Mouse (Mus musculus) liver, embryonic 15.5 days (tissue): ENCODE results near the gene Gm7168. TPM values are rescaled to one million over a fixed set of nuclear protein-coding genes. Genes with fewer than 3 reads are reported as not detected.
"Not testable (repeated sequence)": the region's sequence is repeated elsewhere in the genome, so short reads cannot be mapped to it uniquely, and the experiment has no call there.

Source experiments
- ATAC-seq: fragments of 200-750 bp; cut with Nextera tagmentation; 2 replicates; pipeline ENCODE4 v1.8.0; 2017; ENCODE audit warnings: moderate number of reproducible peaks, mild to moderate bottlenecking, moderate library complexity; ENCODE audit not compliant: insufficient read depth
- H3K27ac ChIP-seq: fragments of 300-500 bp; sonication (generic); replicated peaks from 2 replicates; pipeline ENCODE4 v1.5.1; 2015; ENCODE audit warnings: mild to moderate bottlenecking, inconsistent platforms
- H3K27me3 ChIP-seq: fragments of 300-500 bp; sonication (generic); 2 replicates; pipeline ENCODE4 v1.6.1; 2015; ENCODE audit warnings: mild to moderate bottlenecking, inconsistent platforms
- H3K36me3 ChIP-seq: fragments of 300-500 bp; sonication (generic); replicated peaks from 2 replicates; pipeline ENCODE4 v1.6.1; 2015; ENCODE audit warnings: moderate library complexity, mild to moderate bottlenecking, inconsistent platforms
- H3K4me1 ChIP-seq: fragments of 300-500 bp; sonication (generic); replicated peaks from 2 replicates; pipeline ENCODE4 v1.6.1; 2015; ENCODE audit warnings: inconsistent platforms
- H3K4me2 ChIP-seq: fragments of 300-500 bp; sonication (generic); 2 replicates; pipeline ENCODE4 v1.6.1; 2015; ENCODE audit warnings: moderate library complexity, mild to moderate bottlenecking, inconsistent platforms
- H3K4me3 ChIP-seq: fragments of 300-500 bp; sonication (generic); replicated peaks from 2 replicates; pipeline ENCODE4 v1.5.1; 2015; ENCODE audit warnings: mild to moderate bottlenecking, inconsistent platforms
- H3K9ac ChIP-seq: fragments of 300-500 bp; sonication (generic); 2 replicates; pipeline ENCODE4 v1.6.1; 2015; ENCODE audit warnings: moderate library complexity, mild to moderate bottlenecking, inconsistent platforms
- H3K9me3 ChIP-seq: fragments of 300-500 bp; sonication (generic); replicated peaks from 2 replicates; pipeline ENCODE4 v1.6.1; 2016; ENCODE audit warnings: inconsistent platforms
- WGBS: fragments of 180-500 bp; shearing (Covaris S2); methylation state at CpG from one replicate; pipeline ENCODE4 v1.1.7; 2015; ENCODE audit warnings: mixed read lengths; ENCODE audit not compliant: insufficient replicate concordance; 5-methylcytosine and 5-hydroxymethylcytosine counted together
- polyA plus RNA-seq: library from polyadenylated mRNA; unstranded; fragments of >200 nt; fragmentation: Nextera tagmentation; extraction: Ambion mirVana; gene quantifications from 2 replicates; pipeline ENCODE4 v1.2.1, GENCODE M21; 2015

Gm7168 gene
- not detected in 2 replicates for polyA plus RNA-seq

GRCm38 (mm10) chr17:13948073-13948472 lies at the start of gene Gm7168:
TSS of gene Gm7168 (plus strand) at chr17:13948373.
- H3K4me1 ChIP-seq, H3K27me3 ChIP-seq, H3K4me2 ChIP-seq, H3K9ac ChIP-seq, H3K36me3 ChIP-seq, ATAC-seq, H3K4me3 ChIP-seq, H3K27ac ChIP-seq, H3K9me3 ChIP-seq: not testable (repeated sequence)
- 57% methylated on average over 1 of the region's 2 CpGs for WGBS

GRCm38 (mm10) chr17:13898838-13899237 lies 49.3 kb upstream of the Gm7168 start:
- WGBS, result 76% methylated on average over 17 of the region's 17 CpGs
- no peak overlapping the region for H3K4me3 ChIP-seq
- no peak for ATAC-seq

GRCm38 (mm10) chr17:13899241-13899640 lies 48.9 kb upstream of the Gm7168 start:
- 0 out of 2 replicates have a peak, but pooled peaks cover 5% of the 10 kb centered on the region for H3K36me3 ChIP-seq
- H3K4me2 ChIP-seq, result no peak overlapping the region
- H3K27ac ChIP-seq, result no peak overlapping the region
- no peaks in the 10 kb centered on the region for H3K4me1 ChIP-seq
- no peaks in the 10 kb centered on the region for H3K9me3 ChIP-seq
- H3K9ac ChIP-seq, result no peak overlapping the region
- ATAC-seq, result no peak
- H3K4me3 ChIP-seq, result no peak overlapping the region
- WGBS, result 50% methylated on average over 7 of the region's 7 CpGs
- H3K27me3 ChIP-seq, result no peaks in the 10 kb centered on the region

More at GRCm38 (mm10) chr17:13898838-13899237, 49.3 kb upstream of the Gm7168 start:
- H3K9me3 ChIP-seq, result no peaks in the 10 kb centered on the region
- H3K36me3 ChIP-seq, result 0 out of 2 replicates have a peak, but pooled peaks cover 5% of the 10 kb centered on the region
- no peaks in the 10 kb centered on the region for H3K27me3 ChIP-seq
- no peak overlapping the region for H3K27ac ChIP-seq
- no peak overlapping the region for H3K4me2 ChIP-seq
- H3K9ac ChIP-seq, result no peak overlapping the region
- no peaks in the 10 kb centered on the region for H3K4me1 ChIP-seq

- no peak for ATAC-seq
- Histone ChIP-seq H3K27ac (no peak overlapping the region), H3K9me3 (no peaks in the 10 kb centered on the region), H3K4me3 (no peak overlapping the region), H3K4me2 (no peak overlapping the region), H3K9ac (no peak overlapping the region), H3K27me3 (no peaks in the 10 kb centered on the region), H3K4me1 (no peaks in the 10 kb centered on the region), H3K36me3 (0 out of 2 replicates have a peak, but pooled peaks cover 4% of the 10 kb centered on the region)
- 62% methylated on average over 8 of the region's 8 CpGs for WGBS
Measured at GRCm38 (mm10) chr17:13903793-13904192, 44.4 kb upstream of the Gm7168 start.

DNA sequence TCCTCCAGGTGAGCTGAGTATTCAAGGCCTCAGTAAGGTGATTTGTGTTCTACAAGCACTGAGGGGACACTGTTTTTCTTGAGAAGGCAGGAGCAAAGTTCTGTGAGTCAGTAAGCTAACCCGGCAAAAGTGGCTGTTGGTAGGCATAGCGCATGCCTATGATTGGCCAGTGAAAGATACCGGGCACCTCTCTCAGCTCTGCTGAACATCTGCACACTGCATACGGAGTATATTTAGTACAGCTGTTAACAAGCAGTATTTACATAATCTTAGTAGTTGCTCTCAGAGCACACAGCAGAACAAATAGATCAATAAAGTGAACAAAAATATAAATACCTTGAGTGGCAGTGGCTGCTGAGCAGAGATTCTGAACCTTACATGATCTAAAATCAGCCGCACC lies 41.1 kb upstream of the Gm7168 start:
- Histone ChIP-seq H3K4me3 (no peak overlapping the region), H3K9ac (no peak overlapping the region), H3K27me3 (no peaks in the 10 kb centered on the region), H3K9me3 (no peaks in the 10 kb centered on the region), H3K36me3 (no peaks in the 10 kb centered on the region), H3K27ac (no peak overlapping the region), H3K4me1 (no peaks in the 10 kb centered on the region), H3K4me2 (no peak overlapping the region)
- no peak for ATAC-seq
- WGBS, result 75% methylated on average over 5 of the region's 5 CpGs

- no peak overlapping the region for H3K4me2 ChIP-seq
- no peaks in the 10 kb centered on the region for H3K4me1 ChIP-seq
- no peaks in the 10 kb centered on the region for H3K36me3 ChIP-seq
- no peaks in the 10 kb centered on the region for H3K9me3 ChIP-seq
- no peaks in the 10 kb centered on the region for H3K27me3 ChIP-seq
- no peak for ATAC-seq
- H3K4me3 ChIP-seq, result no peak overlapping the region
- H3K9ac ChIP-seq, result no peak overlapping the region
- no peak overlapping the region for H3K27ac ChIP-seq
- 32% methylated on average over 1 of the region's 1 CpGs for WGBS
Measured at GRCm38 (mm10) chr17:13907681-13908080, 40.5 kb upstream of the Gm7168 start.

DNA sequence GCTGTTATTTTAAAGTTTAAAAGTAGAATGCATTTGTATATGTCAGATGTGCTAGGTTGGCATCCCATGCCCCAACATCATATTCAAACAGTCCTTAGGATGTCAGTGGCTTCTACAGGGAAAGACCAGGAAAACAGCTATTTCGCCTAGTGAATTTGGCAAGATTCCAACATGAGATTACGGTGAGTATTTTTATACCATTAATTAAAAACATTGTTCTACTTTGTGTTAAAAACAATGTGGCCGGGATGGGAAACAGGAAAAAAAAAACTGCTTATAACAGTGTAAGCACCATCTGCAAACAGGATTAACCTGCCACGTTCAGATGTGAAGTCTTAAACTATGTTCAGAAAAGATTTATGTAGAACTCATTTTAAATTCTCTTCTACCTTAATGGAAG lies 34.2 kb upstream of the Gm7168 start:
- 63% methylated on average over 4 of the region's 4 CpGs for WGBS
- H3K4me2 ChIP-seq, result no peak overlapping the region
- H3K9me3 ChIP-seq, result no peaks in the 10 kb centered on the region
- H3K36me3 ChIP-seq, result no peaks in the 10 kb centered on the region
- H3K9ac ChIP-seq, result no peak overlapping the region
- ATAC-seq, result no peak
- no peak overlapping the region for H3K27ac ChIP-seq
- no peaks in the 10 kb centered on the region for H3K4me1 ChIP-seq
- no peaks in the 10 kb centered on the region for H3K27me3 ChIP-seq
- no peak overlapping the region for H3K4me3 ChIP-seq

DNA sequence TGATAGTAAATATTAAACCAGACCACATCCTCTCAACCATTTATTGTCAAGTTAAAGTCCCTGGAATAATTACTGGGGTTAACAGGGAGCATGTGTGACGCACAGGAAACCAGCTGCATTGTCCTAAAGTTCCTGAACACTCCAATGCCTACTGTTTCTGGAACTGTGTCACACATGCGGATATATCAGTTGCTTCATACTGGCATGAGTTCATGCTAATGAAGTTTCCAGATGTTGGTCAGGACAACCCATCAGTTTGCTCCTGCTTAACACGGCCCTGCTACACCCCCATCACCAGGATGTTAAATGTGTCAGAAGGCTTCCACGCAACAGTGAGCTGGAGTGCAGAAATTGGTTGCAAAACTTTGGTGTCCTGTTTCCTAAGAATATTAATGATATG lies 33.6 kb upstream of the Gm7168 start:
- H3K4me3 ChIP-seq, result no peak overlapping the region
- WGBS, result 50% methylated on average over 4 of the region's 4 CpGs
- no peak overlapping the region for H3K4me2 ChIP-seq
- no peaks in the 10 kb centered on the region for H3K27me3 ChIP-seq
- no peaks in the 10 kb centered on the region for H3K4me1 ChIP-seq
- H3K9me3 ChIP-seq, result no peaks in the 10 kb centered on the region
- H3K36me3 ChIP-seq, result no peaks in the 10 kb centered on the region
- no peak for ATAC-seq
- H3K27ac ChIP-seq, result no peak overlapping the region
- no peak overlapping the region for H3K9ac ChIP-seq

GRCm38 (mm10) chr17:13920771-13921170 lies 27.4 kb upstream of the Gm7168 start:
- no peaks in the 10 kb centered on the region for H3K4me1 ChIP-seq
- 47% methylated on average over 2 of the region's 2 CpGs for WGBS
- H3K9ac ChIP-seq, result no peak overlapping the region
- H3K27ac ChIP-seq, result no peak overlapping the region
- H3K9me3 ChIP-seq, result no peaks in the 10 kb centered on the region
- no peak for ATAC-seq
- no peak overlapping the region for H3K4me3 ChIP-seq
- H3K4me2 ChIP-seq, result no peak overlapping the region
- H3K27me3 ChIP-seq, result no peaks in the 10 kb centered on the region
- no peaks in the 10 kb centered on the region for H3K36me3 ChIP-seq

DNA sequence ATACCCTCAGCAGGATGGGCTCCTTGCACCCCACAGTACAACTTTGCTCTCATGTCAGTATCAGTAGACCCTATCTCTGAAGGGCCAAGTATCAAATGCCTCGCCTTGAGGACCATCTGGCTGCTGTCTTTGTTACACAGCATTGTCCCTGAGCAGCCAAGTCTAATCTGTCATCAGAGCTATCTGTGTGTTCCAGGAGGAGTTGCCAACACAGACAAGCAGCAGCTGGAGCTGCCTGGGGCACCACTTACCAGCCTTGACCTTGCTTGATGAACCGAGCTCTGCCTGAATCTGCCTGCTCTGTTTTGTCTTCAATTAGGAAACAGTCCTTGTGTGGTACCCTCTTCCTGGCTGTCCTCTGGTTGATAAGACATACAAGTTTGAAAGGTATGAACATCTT lies 24.8 kb upstream of the Gm7168 start:
- no peak for ATAC-seq
- Histone ChIP-seq H3K9ac (no peak overlapping the region), H3K27me3 (no peaks in the 10 kb centered on the region), H3K36me3 (no peaks in the 10 kb centered on the region), H3K4me3 (no peak overlapping the region), H3K9me3 (no peaks in the 10 kb centered on the region), H3K4me2 (no peak overlapping the region), H3K4me1 (no peaks in the 10 kb centered on the region), H3K27ac (no peak overlapping the region)
- WGBS, result 31% methylated on average over 2 of the region's 2 CpGs

DNA sequence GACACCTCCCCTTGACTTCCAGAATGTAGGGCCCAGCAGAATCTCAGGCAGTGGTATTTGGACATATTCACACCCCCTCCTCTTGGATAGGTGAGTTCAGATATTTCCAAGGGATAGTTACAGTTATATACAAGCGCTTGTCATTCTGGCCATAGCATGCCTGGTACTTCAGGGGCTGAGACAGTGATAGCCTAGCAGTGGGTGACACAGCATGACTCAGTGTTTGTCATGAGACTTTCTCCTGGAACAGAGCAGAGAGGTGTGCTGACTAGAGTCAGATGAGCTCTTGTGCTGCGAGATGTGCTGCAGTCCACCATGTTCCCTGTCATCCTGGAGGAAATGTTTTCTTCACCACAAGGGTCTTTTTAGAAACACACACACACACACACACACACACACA lies 23.6 kb upstream of the Gm7168 start:
- Histone ChIP-seq H3K4me1 (no peaks in the 10 kb centered on the region), H3K4me2 (no peak overlapping the region), H3K27ac (no peak overlapping the region), H3K9ac (no peak overlapping the region), H3K27me3 (no peaks in the 10 kb centered on the region), H3K36me3 (no peaks in the 10 kb centered on the region), H3K9me3 (no peaks in the 10 kb centered on the region), H3K4me3 (no peak overlapping the region)
- no peak for ATAC-seq
- 61% methylated on average over 2 of the region's 2 CpGs for WGBS

DNA sequence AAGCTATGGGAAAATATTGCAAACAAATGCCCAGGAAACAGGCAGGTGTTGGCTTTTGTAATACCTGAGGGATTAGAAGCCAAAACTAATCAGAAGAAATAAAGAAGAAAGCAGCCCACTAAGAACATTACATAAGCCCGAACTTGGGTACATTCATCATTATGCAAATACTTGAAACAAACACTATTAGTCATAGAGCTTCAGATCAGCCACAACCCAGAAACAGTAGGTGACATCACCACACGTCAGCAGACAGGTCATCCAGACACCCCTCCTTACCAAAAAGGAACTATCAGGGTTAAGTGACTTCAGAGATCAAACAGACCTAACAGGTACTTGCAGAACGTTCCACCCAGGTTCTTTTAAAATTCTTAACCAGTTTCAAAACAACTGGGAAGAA lies 22.2 kb upstream of the Gm7168 start:
- H3K27me3 ChIP-seq, result no peaks in the 10 kb centered on the region
- WGBS, result 30% methylated on average over 3 of the region's 3 CpGs
- no peak overlapping the region for H3K4me2 ChIP-seq
- no peaks in the 10 kb centered on the region for H3K4me1 ChIP-seq
- no peak overlapping the region for H3K9ac ChIP-seq
- no peaks in the 10 kb centered on the region for H3K36me3 ChIP-seq
- no peak overlapping the region for H3K27ac ChIP-seq
- no peaks in the 10 kb centered on the region for H3K9me3 ChIP-seq
- ATAC-seq, result no peak
- no peak overlapping the region for H3K4me3 ChIP-seq
